Mouse (Mus musculus): ENCODE results near the gene Susd2.
A peak's percentile ranks its signal among the peaks of the same experiment; 100 is the strongest.

Gene Susd2

GRCm38 (mm10) chr10:75654053-75654452 lies 10.2 kb upstream of the Susd2 start:
- no peak for DNase-seq (ENCODE audit: low spot score in 2 of 2)

- DNase-seq (ENCODE audit: low spot score in 2 of 2), result no peak
Measured at GRCm38 (mm10) chr10:75651381-75652068, 7.7 kb upstream of the Susd2 start.

DNA sequence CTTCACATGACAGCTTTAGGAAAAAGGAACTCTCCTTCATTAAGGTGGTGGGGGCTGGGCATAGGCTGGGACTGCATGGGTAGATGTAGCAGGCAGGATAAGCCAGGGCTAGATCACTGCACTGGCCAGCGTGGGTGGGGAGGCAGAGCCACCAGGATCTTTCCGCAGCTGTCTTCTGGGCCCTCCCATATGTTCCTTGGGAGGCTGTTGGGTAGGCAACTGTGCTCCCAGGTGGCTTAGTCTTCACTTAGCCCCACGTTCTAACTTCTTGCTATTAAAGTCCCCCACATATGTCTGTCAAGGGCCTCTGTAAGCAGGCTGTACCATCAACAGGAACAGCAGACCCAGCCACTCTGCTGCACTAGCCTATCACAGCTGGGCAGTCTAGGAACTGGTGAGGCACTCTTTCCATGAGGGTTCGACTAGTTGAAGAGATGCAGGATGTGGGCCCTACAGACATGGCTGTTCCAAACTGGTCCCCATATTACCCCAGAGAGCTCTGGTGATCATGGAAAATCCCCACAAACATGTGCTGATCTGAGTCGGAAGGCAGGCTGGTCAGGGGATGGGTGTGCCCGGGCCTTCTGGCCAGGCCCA lies 6.6 kb upstream of the Susd2 start:
- peak in 1 of 2 experiments; percentile 54 for DNase-seq (ENCODE audit: low spot score in 2 of 2)

DNA sequence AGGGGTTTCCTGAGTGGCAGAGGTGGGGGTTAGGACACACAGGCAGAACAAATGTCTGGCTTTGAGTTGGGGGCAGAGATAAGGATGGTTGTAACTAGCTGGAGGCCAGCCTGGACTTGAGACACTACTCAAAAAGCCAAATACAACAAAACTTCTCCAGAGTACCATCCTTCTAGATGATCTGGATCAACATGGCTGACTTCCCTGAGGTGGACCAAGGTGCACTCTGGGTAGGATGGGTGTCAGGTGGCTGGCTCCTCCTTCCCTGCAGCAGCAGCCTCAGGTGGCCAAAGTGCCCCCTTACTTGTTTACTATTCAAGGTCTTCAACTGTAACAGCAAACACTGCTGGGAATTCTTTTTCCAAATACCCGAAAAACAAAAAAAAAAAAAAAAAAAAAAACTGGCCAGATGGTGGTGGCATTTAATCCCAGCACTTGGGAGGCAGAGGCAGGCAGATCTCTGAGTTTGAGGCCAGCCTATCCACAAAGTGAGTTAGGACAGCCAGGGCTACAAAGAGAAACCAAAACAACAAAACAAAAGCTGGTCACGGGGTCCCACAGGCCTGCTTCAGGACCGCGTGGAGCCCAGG lies 5.7 kb upstream of the Susd2 start:
- DNase-seq (ENCODE audit: low spot score in 2 of 2), result no peak

- no peak for DNase-seq (ENCODE audit: low spot score in 2 of 2)
Measured at GRCm38 (mm10) chr10:75649001-75649400, 5.2 kb upstream of the Susd2 start.

GRCm38 (mm10) chr10:75648091-75648490 lies 4.3 kb upstream of the Susd2 start:
- DNase-seq (ENCODE audit: low spot score in 2 of 2), result no peak

DNA sequence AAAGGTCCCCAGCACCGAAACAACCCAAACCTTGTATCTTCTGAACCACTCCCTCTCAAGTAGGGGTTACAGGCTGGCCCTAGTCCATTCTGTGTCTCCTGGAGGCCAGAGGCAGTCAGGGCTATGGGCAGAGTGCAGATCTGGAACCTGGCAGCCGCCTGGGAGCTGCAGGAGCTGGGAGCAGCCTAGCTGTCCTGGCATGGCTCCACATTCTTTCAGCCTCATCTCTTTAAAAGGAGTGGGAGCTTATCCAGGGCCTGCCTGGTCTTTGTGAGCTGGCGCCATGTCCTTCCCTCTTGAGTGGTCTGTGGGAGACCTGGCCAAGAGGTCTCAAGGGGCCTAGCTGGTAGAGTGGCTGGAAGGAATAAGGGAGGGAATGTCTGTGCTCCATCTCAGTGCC lies 3.6 kb upstream of the Susd2 start:
- DNase-seq (ENCODE audit: low spot score in 2 of 2), result peak in 1 of 2 experiments; percentile 50

DNA sequence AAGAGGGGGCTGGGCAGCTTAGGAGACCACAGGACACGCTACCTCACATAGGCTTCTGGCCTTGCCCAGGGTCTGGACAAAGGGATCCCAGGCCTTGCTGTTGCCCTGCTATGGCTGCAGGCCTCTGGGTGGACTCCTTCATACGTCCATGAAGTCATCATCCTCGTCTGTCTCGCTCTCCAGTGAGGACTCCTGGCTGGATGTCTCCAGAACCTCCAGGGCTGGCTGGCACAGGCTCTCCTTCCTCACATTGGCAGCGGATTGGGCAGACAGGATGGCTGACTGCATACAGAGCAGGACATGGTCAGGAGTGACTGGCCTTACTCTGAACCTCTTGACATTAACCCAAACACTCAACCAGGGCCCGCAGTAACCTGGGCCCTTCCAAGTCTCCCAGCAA lies 2.6 kb upstream of the Susd2 start:
- no peak for DNase-seq (ENCODE audit: low spot score in 2 of 2)

DNA sequence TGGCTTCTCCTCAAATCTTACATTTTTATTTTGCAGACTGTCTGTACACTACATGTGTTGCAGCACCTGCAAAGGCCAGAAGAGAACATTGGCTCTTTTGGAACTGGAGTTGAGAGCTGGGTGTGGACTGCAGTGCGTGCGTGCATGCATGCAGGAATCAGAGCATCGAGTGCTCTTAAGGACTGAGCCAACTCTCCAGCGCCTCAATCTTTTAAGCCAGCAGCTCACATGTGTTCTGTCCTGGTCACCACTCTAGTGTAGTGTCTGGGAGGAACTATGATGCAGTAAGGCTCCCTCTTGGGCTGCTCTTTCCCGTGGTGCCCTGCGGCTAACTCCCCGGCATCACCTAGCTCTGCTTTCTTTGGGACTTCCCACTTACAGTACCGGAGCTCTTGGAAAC lies 1.8 kb upstream of the Susd2 start:
- DNase-seq (ENCODE audit: low spot score in 2 of 2), result no peak

DNA sequence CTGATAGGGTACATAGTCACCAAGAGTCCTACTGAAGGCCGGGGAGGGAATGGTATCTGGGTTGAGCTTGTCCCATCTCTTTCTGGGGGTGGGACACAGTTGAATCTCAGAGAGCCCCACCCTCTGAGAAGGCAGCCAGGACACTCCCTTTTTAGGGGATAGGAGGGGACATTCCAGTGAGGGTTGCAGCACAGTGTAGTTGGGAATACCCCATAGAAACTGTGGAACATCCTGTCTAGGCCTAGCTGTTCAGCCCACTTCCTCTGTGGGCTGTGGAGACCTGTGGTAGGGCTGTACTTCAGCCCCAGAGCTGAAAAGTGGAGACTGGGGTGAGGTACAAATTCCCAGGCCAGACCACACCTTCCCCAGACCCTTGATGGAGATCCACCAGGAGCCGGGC lies 917 bp downstream of the Susd2 start:
- no peak for DNase-seq (ENCODE audit: low spot score in 2 of 2)

- no peak for DNase-seq (ENCODE audit: low spot score in 2 of 2)
Measured at GRCm38 (mm10) chr10:75642436-75642835, 1.4 kb downstream of the Susd2 start.

GRCm38 (mm10) chr10:75641721-75642222 lies 2.0 kb downstream of the Susd2 start:
- no peak for DNase-seq (ENCODE audit: low spot score in 2 of 2)

DNA sequence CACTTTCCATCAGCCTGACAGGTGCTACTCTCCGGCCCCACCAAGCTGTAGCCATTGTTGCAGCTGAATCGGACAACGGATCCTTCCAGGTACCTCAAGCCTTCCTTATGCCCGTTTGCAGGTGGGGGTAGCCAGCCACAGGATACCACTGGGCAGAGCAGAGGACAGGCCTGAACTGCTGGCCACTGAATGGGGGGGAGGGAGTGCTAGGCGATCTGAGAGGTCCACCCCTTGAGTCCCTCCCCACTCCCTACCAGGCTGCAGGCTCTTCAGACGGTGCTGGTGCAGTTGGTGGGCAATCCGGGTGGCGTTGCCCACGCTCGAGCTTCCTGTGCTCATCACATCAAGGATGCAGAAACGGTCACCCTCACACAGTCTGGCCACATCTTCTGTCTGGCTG lies 6.1 kb downstream of the Susd2 start:
- no peak for DNase-seq (ENCODE audit: low spot score in 2 of 2)

- no peak for DNase-seq (ENCODE audit: low spot score in 2 of 2)
Measured at GRCm38 (mm10) chr10:75636084-75636786, 7.6 kb downstream of the Susd2 start.

DNA sequence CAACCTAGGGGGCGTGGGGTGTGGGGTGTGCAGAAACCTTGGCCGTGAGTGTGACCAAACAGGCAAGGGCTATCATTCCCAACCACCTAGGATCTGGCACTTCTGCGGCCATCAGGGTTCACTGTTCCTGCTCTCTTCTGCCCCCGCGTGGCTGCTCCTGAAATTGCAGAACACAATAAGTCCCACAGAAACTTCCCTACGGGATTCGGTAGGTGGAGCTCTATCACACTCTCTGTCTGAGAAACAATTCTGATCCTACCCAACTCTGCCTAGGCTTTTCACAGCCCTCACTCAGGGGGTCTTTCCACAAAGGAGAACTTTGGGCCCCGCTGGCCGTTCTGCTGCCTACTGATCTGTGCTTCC lies 8.1 kb downstream of the Susd2 start:
- peak; percentile 89 for DNase-seq (ENCODE audit: low spot score in 2 of 2)

- DNase-seq (ENCODE audit: low spot score in 2 of 2), result no peak
Measured at GRCm38 (mm10) chr10:75635019-75635692, 8.7 kb downstream of the Susd2 start.

- no peak for DNase-seq (ENCODE audit: low spot score in 2 of 2)
Measured at GRCm38 (mm10) chr10:75634610-75635009, 9.2 kb downstream of the Susd2 start.

DNA sequence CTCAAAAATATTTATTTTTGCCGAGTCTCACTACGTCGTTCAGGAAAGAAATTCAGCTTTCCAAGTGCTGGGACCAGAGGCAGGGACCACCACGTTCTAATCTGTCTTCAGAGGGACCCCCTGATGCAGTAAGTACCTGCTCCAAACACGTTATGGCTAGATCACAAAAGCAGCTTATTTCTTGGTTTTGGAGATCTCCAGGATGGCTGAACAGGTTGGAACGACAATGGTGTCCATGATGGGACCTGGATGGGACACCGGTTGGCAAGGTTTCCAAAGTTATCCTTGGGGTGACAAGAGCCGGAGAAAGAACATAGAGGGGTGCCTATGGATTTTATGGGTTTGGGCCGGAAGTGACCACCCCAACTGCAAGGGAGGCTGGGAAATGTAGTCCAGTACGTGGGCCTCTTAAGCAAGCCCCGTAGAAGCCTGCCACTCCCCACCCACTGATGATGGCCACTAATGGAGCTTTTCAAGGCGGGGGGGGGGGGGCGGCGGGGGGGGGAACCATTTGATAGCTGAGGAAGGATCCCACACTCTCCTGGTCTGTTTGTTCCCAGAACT lies 10.2 kb downstream of the Susd2 start:
- no peak for DNase-seq (ENCODE audit: low spot score in 2 of 2)

- no peak for DNase-seq (ENCODE audit: low spot score in 2 of 2)
Measured at GRCm38 (mm10) chr10:75633048-75633447, 10.8 kb downstream of the Susd2 start.

DNA sequence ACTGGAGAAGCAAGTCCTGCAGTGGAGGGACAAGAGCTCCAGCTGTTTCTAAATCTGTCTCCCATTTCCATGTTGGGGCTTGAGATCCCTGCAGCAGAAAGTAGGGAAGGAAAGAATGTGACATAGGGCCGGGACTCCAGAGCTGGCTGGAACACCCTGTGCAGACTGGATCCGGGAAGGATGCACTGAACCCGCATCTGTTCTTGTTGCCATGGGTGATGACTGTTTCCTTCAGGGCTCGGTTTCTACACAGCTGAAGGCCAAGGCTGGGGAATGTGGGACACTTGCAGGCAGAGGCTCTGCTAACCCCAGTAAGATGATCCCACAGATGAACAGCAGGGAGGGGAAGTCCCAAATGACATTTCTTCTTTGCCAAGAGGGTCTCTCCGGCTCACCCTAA lies 11.2 kb downstream of the Susd2 start:
- no peak for DNase-seq (ENCODE audit: low spot score in 2 of 2)

DNA sequence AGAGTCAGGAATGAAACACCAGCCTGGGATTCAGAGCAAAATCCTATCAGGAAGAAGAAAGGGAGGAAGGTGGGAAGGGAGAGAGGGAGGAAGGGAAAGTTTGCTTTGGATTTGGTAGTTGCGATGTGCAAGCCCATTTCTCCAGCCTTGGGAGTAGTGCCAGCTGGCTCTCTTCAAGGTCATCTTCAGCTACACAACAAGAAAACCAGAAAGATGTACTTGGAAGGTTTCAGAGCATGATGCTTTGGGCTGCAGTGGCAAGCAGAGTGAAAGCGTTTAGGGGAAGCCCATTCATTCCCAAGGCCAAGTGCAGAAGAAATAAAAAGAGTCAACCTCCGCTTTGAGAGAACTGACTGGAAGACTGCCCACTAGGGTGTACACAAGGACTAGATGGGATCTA lies 16.3 kb downstream of the Susd2 start:
- no peak for DNase-seq (ENCODE audit: low spot score in 2 of 2)

GRCm38 (mm10) chr10:75626991-75627390 lies 16.8 kb downstream of the Susd2 start:
- DNase-seq (ENCODE audit: low spot score in 2 of 2), result no peak
